Mouse (Mus musculus) ovary, postnatal 14 days (tissue): ENCODE measurements around the gene Nup205.
"Not testable (repeated sequence)": the region's sequence is repeated elsewhere in the genome, so short reads cannot be mapped to it uniquely, and the experiment has no call there.

Experiments used
- DNase-seq: peaks from one replicate; pipeline ENCODE4 v3.0.0; 2022; ENCODE audit warnings: low spot score

Nup205 gene

DNA sequence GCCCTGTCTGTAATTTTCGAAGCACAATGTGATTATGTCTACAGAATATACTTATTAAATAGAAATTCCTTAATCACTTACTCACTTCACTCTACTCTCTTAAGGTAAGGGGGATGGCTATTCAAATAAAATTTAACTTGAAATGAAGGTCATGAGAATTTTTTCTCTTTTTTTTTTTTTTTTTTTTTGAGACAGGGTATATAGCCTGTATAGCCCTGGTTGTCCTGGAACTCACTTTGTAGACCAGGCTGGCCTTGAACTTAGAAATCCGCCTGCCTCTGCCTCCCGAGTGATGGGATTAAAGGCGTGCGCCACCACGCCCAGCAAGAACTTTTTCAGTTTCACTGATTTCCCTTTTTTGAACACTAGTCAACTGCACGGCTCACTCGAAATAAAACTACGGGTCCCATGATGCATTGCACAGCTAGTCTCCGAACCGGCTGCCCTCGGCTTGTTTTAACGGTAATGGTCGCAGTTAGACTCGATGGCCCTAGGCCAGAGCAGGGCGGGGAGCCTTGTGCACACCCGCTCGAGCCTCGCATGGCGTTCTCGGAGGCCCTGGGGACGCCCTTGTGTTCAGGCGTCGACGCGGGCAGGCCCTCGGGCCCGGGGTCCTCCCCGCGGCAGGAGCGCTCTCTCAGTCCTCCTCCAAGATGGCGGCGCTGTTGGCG, at the start of gene Nup205:
Nup205 (plus strand) TSS at position 443 of the 671 bp plus-strand sequence.
- DNase-seq = peak; percentile 66

- no peak for DNase-seq
Observed at GRCm38 (mm10) chr6:35132806-35133205, 44.4 kb upstream of the Nup205 start.

- DNase-seq = no peak
Observed at GRCm38 (mm10) chr6:35133246-35133578, 44.0 kb upstream of the Nup205 start.

DNA sequence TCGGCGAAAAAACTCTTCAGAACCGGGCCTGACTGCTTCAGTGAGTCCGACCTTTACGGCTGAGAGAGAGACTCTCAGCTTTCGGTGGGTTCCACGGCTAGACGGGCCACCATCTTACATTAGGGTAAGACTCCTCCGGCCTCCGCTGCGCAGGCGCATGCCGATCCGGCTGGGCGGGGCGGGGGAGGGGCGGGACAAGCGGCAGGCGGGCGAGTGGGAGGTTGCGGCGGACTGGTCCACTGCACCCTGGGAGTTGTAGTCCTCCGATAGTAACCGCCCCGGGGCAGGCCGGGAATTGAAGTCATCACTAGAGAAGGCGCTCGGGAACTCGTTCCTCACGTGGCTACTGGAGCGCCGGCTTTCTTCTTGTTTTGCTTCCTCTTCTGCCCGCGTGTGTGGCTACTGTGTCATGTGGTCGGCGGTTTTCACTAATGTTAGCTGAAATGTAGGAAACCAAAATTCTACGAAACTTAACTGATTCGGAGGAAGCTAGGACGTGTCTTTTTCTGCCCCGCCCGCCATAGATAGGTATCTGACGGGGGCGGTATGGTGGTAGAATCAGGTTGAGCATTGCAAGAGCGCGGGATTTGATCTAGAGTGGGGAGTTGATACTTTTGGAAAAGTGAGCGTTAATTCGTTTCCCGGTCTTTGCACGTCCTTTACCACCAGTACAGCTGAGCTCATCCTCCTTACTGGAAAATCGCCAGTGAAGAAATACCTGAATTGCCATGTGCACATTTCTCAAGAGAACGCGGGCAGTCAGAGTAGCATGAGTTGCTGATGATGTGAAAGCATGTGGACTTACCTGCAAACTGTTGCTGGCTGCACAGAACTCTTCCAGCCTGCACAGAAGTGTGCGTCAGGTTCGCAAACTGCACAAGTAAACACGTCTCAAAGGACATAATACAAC, 43.4 kb upstream of the Nup205 start, which contains the start of gene Cnot4:
Cnot4 (minus strand) TSS at position 146 of the 910 bp plus-strand sequence.
- DNase-seq = peak; percentile 96

DNA sequence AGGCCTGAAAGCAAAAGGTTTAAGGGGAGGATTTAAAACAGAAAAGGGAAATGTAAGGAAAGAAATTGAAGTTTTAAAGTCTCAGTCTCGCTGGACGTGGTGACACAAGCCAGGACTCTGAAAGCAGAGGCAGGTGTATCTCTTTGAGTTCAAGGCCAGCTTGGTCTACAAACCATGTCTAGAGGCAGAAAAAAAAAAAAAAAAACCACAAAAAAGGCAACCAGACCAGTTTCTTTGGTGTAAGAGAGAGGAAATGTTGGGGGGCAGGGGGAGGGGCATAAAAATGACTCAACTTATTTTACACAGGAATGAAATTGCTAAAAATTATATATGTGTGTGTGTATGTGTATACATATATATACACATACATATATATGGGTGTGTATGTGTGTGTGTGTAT, 42.4 kb upstream of the Nup205 start:
- DNase-seq = no peak

GRCm38 (mm10) chr6:35140351-35140750, 36.9 kb upstream of the Nup205 start:
- DNase-seq = no peak

- no peak for DNase-seq
Observed at GRCm38 (mm10) chr6:35145569-35145968, 31.7 kb upstream of the Nup205 start.

- no peak for DNase-seq
Observed at GRCm38 (mm10) chr6:35147726-35148422, 29.3 kb upstream of the Nup205 start.

- no peak for DNase-seq
Observed at GRCm38 (mm10) chr6:35154540-35154939, 22.7 kb upstream of the Nup205 start.

- no peak for DNase-seq
Observed at GRCm38 (mm10) chr6:35169250-35169649, 8.0 kb upstream of the Nup205 start.

DNA sequence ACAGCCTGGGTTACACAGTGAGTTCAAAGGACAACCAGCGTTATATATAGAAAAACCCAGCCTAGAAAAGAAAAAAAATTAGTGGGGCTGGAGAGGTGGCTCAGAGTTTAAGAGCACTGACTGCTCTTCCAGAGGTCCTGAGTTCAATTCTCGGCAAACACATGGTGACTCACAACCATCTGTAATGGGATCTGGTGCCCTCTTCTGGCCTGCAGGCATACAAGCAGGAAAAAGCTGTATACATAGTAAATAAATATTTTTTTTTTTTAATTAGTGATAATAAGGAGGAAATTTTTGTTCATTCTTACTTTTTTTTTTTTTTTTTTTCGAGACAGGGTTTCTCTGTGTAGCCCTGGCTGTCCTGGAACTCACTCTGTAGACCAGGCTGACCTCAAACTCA, 5.2 kb upstream of the Nup205 start:
- DNase-seq = not testable (repeated sequence)

DNA sequence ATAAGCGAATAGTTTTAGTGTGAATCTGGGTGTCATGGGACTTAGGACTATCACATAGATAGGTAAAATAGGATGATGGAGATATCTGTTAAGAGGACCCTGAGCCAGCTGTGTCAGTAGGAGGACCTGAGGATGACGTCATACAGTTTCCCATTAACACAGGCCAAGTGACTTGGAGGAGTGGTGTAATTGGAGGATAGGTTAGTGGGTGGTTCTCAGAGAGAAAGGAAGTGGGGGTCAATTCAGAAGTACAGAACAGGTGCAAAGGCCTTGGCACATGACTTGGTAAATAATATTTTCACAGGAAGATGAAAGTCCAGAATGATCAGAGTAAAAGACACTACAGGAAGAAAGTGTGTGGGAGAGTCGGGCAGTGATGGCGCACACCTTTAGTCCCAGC, 4.0 kb upstream of the Nup205 start:
- DNase-seq = no peak

- DNase-seq = peak; percentile 23
Observed at GRCm38 (mm10) chr6:35177650-35178272, 540 bp downstream of the Nup205 start.

- DNase-seq = not testable (repeated sequence)
Observed at GRCm38 (mm10) chr6:35179299-35179698, 2.1 kb downstream of the Nup205 start.

DNA sequence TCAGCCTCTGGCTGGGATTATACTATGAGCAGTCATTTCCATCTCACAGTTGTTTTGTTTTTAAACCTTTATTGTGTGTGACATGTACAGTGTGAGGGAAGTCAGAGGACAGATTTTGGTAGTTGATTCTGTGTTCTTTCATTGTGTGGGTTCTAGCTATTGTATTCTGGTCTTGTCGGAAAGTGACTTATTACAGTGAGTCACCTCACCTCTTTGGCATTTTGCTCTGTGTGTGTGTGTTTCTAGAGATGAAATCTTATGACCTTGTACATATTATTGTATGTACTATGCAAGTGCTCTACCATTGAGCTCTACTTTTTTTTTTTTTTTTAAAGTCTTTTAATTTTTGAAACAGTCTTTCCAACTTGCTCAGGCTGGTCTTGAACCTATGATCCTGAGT, 7.6 kb downstream of the Nup205 start:
- DNase-seq = no peak

DNA sequence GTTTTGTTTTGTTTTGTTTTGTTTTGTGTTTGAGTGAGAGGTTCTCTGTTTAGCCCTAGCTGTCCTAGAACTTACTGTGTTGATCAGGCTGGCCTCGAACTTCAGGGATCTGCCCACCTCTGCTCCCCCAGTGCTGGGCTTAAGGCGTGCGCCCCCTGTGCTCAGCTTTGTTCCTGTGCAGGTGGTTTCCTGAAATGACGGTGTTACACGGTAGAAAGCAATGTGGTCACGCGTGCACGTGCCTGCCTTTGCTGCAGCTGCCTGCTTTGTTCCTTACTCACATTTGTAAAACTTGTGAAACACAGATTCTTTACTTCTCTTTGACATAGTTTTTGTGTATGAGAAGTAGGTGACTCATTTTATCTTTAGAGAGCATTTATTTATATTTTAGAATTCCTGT, 14.0 kb downstream of the Nup205 start:
- no peak for DNase-seq

GRCm38 (mm10) chr6:35225696-35226095, 48.5 kb downstream of the Nup205 start:
- no peak for DNase-seq

DNA sequence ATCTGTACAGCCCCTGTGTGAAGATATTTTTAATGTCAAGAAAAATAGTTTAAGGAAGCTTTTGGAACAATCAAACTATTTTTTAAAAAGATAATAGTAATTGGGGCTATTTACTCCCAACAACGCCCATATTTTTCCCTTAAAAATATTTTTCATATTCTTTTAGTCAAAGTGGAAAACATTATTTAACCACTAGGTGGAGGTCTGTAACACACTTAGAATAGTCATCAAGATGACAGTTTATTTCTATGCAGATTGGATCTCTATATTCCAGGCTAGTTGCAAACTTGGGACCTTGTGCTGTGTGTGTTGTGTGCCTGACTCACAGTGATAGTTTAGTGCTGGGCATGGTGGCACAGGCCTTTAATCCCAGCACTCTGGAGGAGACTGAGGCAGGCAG, 52.2 kb downstream of the Nup205 start:
- DNase-seq = no peak

DNA sequence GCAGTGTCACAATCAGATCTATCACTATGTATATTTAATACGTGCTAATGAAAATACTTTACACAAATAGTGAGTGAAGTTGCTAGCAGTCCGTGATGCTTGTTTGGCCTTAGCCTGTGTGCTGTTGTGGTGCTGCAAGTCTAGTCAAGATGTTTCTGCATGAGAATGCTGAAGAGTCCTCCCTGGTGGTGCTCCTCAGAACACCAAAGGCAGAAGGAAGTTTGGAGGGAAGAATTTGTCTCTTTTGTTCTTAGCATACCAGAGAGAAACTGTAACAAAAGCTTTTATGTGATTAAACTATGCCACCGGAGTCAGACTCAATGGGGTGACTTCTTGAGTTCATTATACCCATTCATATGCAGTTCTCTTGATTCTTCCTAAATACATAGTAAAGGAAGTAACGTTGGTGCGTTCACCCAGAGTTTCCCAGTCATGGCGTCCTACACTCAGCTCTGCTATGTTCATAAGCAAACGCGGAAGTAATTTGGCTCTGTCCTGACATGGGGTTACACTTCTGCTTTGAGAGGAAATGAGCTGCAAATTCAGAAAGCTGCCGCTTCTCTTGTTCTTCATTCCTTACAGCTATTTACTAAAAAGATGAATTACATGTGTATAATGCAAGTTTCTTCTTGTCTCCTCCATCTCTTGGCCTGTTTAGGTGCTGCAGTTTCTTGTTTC, 59.0 kb downstream of the Nup205 start:
- no peak for DNase-seq

GRCm38 (mm10) chr6:35243252-35243651, 66.0 kb downstream of the Nup205 start:
- no peak for DNase-seq

GRCm38 (mm10) chr6:35243989-35244388, 66.8 kb downstream of the Nup205 start:
- no peak for DNase-seq

DNA sequence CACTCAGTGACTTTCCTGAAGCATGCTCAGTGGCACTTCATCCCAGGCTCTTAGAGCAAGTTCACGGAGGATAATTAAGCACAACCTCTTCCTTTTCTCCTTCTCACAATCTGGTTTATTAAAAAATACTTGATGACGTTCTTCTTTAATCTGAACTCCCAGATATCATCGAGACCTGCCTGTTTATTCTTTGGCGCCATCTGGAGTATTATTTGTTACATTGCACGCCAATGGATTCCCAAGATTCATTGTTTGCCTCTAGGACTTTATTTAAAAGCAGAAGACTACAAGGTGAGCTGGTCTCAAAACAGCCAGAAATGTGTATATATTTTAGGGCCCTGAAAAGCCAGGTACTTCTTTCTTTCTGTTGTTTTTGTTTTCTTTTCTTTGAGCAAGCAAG, 67.9 kb downstream of the Nup205 start:
- no peak for DNase-seq
